Mouse (Mus musculus) heart, adult 11 months (tissue): ENCODE measurements around the gene Rps29.
A peak's percentile ranks its signal among the peaks of the same experiment; 100 is the strongest.

Experiments
- DNase-seq: peaks from one replicate; pipeline ENCODE4 v3.0.0; 2022

Rps29 gene

DNA sequence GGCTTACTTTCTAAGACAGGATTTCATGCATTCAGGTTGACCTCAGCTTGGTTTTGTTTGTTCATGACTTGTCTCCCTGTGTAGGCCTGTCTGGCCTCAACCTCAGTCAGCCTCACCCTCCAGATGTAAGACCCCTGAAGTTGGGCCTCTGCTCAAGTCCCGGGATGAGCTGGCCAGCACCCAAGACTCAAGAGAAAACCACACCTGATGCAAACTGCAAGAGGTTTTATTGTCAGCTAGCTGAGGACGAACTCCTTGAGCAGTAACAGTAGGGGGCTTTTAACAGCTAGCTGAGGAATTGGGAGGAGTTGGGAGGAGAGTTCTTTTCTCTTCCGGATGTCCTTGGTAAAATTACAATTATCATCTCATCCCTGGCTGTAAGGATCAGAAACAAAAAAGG is 18.5 kb upstream of the Rps29 start:
- peak; percentile 81 for DNase-seq

GRCm38 (mm10) chr12:69175975-69176374 is 17.0 kb upstream of the Rps29 start:
- DNase-seq: no peak

DNA sequence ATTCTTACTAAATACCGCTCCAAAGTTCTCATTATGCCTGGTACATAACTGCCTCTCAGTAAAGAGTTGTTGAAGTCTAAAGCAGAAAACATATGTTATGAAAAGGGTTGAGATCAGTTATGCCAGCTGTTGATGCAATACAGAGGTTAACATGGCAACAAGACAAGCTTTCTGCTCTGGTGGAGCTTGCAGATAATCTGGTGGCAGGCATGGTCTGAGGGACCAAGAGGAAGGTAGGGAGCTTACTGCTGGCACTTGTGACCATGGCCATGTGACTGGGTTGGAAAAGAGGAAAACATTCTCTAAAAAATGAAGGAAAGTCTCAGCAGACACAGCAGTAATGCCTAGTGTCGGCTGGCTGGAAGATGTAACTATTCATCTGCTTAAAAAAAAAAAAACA is 12.3 kb upstream of the Rps29 start:
- DNase-seq: no peak

DNA sequence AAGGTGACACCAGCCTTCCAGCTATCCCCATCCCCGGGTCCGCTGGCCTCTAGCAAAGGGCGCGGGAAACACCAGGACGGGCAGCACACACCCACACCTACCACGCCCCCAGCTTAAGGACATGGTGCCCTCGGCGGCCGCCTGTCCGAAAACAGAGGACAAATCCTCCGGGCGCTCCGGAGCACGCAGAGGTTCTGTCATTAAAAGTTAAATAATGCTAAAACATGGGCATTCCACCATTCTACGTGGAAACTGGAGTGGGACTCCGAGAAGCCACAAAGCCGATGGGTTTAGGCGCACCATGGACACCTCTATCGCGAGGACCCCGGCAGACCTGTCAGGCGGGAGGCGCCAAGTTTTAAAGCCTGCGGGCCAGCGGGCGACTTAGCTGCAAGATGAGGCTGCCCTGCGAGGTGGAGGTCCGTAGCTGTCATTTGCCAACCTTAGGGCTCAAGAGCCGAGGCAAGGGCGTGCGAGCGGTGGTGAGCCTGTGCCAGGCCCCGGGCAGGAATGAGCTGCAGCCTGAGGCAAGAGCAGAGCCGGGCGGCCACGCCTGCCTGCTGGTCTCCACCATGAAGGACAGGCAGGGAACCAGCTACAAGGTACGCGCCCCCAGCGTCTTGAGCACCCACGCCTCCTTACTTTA is 9.6 kb upstream of the Rps29 start, which contains the start of gene Lrr1:
Lrr1 (plus strand) TSS at position 354 of the 646 bp plus-strand sequence.
- DNase-seq: peak; percentile 99

DNA sequence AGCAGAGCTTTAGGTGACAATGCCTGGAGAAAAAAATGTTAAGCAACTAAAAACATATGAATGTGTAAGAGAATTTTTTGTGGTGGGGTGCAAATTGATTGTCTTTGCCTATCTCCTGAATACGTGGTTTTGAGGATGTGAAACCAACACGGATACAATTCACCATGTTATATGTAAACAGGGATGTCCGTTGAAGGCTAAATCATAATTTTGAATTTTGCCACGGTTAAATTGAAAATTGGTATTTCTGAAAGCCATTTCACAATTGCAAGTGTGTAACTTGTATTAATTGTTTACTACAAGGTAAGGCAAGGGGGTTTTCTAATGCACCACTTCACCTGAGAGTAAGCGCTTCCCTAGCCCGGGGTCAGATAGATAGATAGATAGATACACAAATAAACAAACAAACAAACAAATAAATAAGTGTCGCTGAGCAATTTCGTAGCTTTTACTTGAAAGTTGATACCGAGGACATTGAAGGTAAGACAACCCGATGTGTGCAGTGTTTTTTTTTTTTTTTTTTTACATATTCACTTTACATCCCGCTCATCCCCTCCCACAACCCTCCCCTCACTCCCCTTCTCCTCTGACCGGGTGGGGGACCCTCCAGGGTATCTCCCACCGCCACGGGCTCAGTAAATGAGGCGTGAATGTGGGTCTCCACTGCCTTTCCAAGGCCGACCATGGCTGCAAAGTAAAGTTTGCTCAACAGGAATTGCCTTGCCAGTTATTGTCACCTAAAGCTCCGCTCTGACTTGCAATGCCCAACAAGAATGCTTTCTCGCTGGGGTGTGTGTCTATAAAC is 8.9 kb upstream of the Rps29 start:
- peak; percentile 5 for DNase-seq

DNA sequence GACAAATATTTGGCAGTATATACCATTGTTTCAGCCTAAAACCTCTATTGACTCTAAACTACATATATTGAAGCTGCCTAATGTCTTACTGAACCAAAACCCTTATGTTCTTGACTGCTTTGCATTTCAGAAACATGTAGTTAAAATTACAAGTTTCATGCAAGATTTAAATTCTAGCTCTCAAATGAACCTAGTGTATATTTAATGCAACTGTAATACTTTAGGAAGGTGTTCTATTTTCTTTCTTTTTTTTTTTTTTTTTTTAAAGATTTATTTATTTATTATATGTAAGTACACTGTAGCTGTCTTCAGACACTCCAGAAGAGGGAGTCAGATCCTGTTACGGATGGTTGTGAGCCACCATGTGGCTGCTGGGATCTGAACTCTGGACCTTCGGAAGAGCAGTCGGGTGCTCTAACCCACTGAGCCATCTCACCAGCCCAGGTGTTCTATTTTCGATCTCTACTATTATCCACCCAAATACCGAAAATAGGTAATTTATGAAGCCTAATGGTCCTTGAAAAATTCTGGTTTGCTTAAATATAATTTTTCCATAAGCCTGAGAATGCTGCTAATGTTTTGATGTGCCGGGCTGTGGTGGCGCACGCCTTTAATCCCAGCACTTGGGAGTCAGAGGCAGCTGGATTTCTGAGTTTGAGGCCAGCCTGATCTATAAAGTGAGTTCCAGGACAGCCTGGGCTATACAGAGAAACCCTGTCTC is 8.0 kb upstream of the Rps29 start:
- DNase-seq: peak; percentile 53

DNA sequence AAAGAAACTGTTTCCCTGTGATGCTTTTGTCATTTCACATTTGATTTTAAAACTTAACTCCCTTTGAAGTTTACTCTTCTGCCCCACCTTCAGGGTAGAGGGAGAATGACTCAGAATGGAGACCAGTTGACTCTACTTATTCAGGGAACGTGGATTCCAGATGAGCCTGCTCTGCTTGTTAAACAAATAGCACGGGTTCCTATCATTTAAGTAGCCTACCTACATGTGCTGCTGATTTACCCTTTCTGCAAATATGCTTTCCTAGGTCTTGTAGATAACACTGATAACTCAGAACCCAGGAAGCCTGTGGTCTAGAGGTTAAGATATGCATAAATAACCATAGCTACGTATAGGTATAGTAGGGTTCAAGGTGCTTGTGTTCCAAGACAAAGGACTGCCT is 5.9 kb upstream of the Rps29 start:
- no peak for DNase-seq

DNA sequence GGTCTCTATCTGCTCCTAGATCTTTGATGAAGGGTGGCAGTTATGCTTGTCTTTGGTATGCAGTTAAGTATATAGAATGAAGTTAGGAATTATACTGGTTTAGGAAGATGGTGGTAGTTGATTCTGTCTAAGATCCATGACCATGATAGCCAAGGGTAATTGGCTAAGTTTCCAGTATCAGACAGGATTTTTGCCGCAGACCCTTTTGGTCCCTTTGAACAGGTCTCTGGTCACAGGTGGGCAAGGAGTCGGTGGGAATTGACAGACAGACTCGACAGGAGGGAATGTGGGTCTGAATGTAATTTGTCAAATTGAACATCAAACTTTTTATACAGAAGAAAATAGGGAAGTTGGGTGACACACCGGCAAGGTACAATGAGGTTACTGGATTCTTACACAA is 4.6 kb upstream of the Rps29 start:
- DNase-seq: peak; percentile 52

DNA sequence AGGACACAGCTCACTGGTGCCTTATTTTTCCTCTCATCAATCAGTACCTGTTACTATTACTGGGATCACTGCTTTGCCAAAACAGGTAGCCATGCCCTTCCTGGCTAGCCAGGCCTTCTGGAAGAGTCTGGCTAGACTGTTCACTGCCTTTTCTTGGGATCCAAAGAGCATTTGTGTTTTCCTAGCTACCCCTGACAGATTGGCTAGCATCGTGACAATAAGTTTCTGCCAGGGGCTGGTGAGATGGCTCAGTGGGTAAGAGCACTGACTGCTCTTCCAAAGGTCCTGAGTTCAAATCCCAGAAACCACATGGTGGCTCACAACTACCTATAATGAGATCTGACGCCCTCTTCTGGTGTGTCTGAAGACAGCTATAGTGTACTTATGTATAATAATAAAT is 1.7 kb upstream of the Rps29 start:
- peak; percentile 87 for DNase-seq

DNA sequence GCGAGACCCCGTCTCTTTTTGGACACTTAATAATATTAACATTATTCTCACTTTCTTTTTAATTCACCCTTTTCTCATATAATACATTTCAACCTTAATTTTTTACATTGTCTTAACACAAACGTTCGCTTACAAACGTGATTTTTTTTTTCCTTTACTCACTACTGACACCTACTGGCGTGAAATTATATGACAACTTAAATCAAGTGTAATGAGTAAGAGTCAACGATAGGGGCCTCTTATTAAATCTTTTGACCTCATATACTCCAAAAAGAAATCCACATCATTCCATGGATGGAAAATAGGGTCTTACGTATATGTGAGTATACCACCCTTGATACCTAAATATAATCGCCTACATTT is 573 bp upstream of the Rps29 start:
- no peak for DNase-seq

GRCm38 (mm10) chr12:69158366-69158764 is 621 bp downstream of the Rps29 start:
- no peak for DNase-seq

GRCm38 (mm10) chr12:69157107-69157506 is 1.9 kb downstream of the Rps29 start:
- no peak for DNase-seq

DNA sequence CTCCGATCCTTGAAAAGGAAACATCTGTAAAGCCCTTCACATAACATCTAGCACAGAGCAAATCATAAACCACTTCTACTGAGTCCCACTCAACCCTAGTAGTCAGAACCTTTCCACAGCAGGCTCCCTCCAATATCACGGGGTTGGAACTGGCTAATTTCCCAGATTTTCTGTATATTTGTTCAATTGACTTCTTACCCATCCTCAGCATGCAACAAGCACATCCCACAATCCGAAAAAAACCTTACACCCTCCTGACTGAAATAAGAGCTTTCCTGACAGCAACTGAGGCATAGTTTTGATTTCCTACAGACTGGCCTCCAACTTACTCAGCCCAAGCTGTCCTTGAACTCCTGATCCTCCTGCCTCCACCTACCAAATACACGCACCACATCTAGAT is 2.5 kb downstream of the Rps29 start:
- no peak for DNase-seq

DNA sequence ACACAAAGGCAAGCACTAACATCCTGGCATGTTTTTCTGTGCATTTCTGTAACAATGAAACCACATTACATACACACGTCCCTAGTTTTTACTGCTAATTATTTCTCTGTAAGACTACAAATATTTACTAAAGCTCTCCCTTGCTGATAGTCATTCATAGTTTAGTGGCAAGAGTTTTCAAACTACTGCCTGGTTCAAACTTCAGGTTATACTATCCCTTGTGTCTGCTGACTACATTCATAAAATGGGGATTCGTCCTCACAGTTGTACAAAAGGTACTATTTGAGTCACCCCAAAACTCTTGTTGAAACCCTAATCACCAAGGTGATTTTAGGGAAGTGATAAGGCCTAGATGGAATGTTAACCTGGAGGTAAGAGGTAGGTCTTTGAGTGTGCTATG is 3.1 kb downstream of the Rps29 start:
- DNase-seq: no peak

DNA sequence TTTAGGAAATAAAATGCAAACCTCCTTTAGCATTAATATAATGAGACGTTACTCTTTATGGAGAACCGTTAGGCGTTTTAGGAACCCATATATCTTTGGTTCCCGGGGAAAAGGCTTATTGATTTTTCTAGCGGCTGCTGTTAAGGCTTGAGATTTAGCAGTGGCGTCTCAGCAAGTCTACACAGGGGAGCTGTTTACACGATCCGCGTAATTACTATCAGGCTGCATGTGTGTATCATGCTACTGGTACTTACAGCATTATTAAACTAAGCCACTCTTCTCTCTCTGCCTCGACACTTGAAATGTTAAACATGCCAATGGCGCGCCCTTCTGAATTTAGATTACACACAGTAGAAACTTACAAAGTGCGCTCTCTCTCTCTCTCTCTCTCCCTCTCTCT is 8.9 kb downstream of the Rps29 start:
- no peak for DNase-seq

DNA sequence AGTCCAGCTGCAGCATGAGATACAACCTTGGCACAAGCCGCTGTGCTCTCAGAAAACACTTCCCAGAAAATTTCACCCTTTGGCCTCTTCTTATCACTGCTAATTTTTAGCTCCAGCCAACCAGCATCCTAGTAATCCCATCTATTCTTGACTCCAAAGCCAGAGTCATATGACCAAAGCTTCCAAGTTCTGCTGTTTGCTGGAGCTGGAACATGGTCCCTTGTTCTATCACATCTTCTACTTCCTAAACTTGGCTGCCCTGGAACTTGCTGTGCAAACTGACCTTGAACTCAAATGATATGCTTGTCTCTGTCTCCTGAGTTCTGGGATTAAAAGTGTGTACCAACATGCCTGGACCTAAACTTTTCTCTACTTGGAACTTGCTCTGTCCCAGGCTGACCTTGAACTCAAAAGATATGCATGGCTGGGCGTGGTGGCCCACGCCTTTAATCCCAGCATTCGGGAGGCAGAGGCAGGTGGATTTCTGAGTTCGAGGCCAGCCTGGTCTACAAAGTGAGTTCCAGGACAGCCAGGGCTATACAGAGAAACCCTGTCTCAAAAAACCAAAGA is 11.7 kb downstream of the Rps29 start:
- peak; percentile 93 for DNase-seq

- no peak for DNase-seq
These were observed 15.5 kb downstream of the Rps29 start for GRCm38 (mm10) chr12:69143460-69143859.

DNA sequence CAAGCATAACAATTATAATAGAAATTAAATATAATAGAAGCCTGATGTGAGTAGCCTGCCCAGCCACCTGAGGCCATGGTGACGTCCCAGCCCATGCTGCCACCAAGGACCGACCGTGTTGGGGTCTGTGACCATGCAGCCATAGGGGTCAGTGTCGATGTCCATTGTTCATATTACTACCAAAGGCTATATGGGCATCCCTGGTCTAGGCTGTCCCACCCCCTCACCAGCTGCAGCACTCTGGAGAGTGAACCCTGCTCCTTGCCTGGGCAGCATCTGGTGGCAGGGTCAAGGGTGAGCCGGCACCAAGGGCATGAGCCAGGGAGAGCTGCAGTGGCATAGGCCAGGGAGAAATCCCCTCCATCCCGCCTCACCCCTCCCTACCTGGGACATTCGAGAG is 19.1 kb downstream of the Rps29 start:
- DNase-seq: no peak

GRCm38 (mm10) chr12:69139201-69139600 is 19.8 kb downstream of the Rps29 start:
- no peak for DNase-seq

DNA sequence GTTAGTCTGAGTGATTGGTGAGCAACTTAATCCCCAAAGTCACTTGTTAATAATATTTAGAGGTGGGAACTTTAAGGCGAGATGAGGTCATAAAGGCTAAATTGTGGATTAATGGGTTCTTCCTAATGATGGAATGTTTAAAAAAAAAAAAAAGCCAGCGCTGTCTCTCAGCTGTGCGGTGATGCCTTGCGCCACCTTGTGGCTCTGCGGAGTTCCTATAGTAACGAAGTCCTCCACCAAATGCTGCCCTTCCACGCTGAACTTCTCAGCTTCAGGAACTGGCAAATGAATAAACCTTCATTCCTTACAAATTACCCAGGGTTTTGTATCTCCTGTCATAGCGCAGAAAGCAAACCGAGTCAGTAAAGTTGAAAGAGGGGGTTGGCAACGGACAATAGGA is 27.0 kb downstream of the Rps29 start:
- DNase-seq: no peak

- no peak for DNase-seq
These were observed 27.7 kb downstream of the Rps29 start for GRCm38 (mm10) chr12:69131267-69131666.

DNA sequence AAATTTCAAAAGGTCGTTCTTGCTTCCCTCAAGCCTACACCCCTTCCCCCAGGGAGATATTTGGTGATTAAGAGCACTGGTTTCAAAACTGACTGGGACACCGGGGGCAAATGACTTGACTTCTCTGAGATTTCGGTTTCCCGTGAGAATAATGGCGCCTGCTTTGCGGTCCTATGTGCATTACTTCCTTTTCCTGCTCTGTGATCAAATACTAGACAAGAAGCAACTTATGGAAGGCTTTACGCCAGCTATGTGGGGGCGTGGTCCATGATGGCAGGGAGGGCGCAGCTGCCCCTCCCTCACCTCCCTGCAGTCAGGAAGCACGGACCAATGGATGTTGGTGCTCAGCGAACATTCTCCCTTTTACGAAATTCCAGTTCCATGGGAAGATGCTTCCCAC is 28.5 kb downstream of the Rps29 start:
- no peak for DNase-seq

GRCm38 (mm10) chr12:69129634-69130310 is 29.2 kb downstream of the Rps29 start:
- DNase-seq: no peak
